Mouse (Mus musculus) liver, postnatal 0 days (tissue): ENCODE measurements at regions not wholly inside any gene's neighbourhood (a gene's known extent, or its start where the extent isn't known, plus 50 kb on each side); places are given as distances from the start of the nearest gene placed in this dataset.
A peak's percentile ranks its signal among the peaks of the same experiment; 100 is the strongest.

Experiments used
- ATAC-seq: fragments of 200-750 bp; cut with Nextera tagmentation; 2 replicates; pipeline ENCODE4 v1.8.0; 2017; ENCODE audit warnings: mild to moderate bottlenecking, moderate library complexity
- DNase-seq: peaks from one replicate; pipeline ENCODE4 v3.0.0-alpha.2; 2016
- H3K27ac ChIP-seq: fragments of 300-500 bp; sonication (generic); 2 replicates; pipeline ENCODE4 v1.5.1; 2014; ENCODE audit warnings: antibody characterized with exemption, moderate library complexity, mild to moderate bottlenecking, low read depth
- H3K27me3 ChIP-seq: fragments of 300-500 bp; sonication (generic); 2 replicates; pipeline ENCODE4 v1.6.1; 2014; ENCODE audit warnings: low read length, control low read depth, mixed read lengths; ENCODE audit not compliant: insufficient read depth
- H3K36me3 ChIP-seq: fragments of 300-500 bp; sonication (generic); replicated peaks from 2 replicates; pipeline ENCODE4 v1.6.1; 2014; ENCODE audit warnings: mild to moderate bottlenecking, control low read depth, low read length, moderate library complexity, mixed read lengths; ENCODE audit not compliant: insufficient read depth
- H3K4me1 ChIP-seq: fragments of 300-500 bp; sonication (generic); 2 replicates; pipeline ENCODE4 v1.6.1; 2014; ENCODE audit warnings: antibody characterized with exemption, mild to moderate bottlenecking, control low read depth; ENCODE audit not compliant: insufficient read depth
- H3K4me2 ChIP-seq: fragments of 300-500 bp; sonication (generic); 2 replicates; pipeline ENCODE4 v1.6.1; 2014; ENCODE audit warnings: low read depth, mild to moderate bottlenecking, low read length, moderate library complexity, mixed read lengths
- H3K4me3 ChIP-seq: fragments of 300-500 bp; sonication (generic); 2 replicates; pipeline ENCODE4 v1.5.1; 2014; ENCODE audit warnings: low read depth, low read length
- H3K9ac ChIP-seq: fragments of 300-500 bp; sonication (generic); replicated peaks from 2 replicates; pipeline ENCODE4 v1.6.1; 2014; ENCODE audit warnings: mild to moderate bottlenecking, moderate library complexity
- H3K9me3 ChIP-seq: fragments of 300-500 bp; sonication (generic); 2 replicates; pipeline ENCODE4 v1.6.1; 2016; ENCODE audit warnings: mild to moderate bottlenecking, control low read depth, low read length, mixed read lengths
- CTCF ChIP-seq: sonication (generic); IDR thresholded peaks from 2 replicates; pipeline ENCODE4 v1.5.1; 2016; ENCODE audit warnings: antibody characterized with exemption, low read depth
- EP300 ChIP-seq: IDR thresholded peaks from 2 replicates; pipeline ENCODE4 v1.6.1; 2016; ENCODE audit warnings: antibody characterized with exemption, low read depth, mild to moderate bottlenecking
- whole genome bisulfite sequencing: fragments of 180-500 bp; shearing (Covaris S2); extraction: QIAGEN DNeasy Blood & Tissue Kit; methylation state at CpG from one replicate; pipeline ENCODE4 v1.1.7; 2014; ENCODE audit not compliant: insufficient replicate concordance; 5-methylcytosine and 5-hydroxymethylcytosine counted together

GRCm38 (mm10) chr2:46993126-46993525, 1820.8 kb upstream of the Acvr2a start:
- DNase-seq: no peak
- H3K27me3 ChIP-seq: no peaks in the 10 kb centered on the region
- WGBS: 63% methylated on average over 3 of the region's 3 CpGs

GRCm38 (mm10) chr2:46992672-46993071, 1821.2 kb upstream of the Acvr2a start:
- no peaks in the 10 kb centered on the region for H3K4me1 ChIP-seq
- TF ChIP-seq CTCF (no peak), EP300 (no peak)
- WGBS: 80% methylated on average over 3 of the region's 3 CpGs

More at GRCm38 (mm10) chr2:46993126-46993525, 1820.8 kb upstream of the Acvr2a start:
- H3K9ac ChIP-seq: no peak overlapping the region
- no peaks in the 10 kb centered on the region for H3K36me3 ChIP-seq
- H3K27ac ChIP-seq: no peak overlapping the region
- no peak overlapping the region for H3K4me3 ChIP-seq
- no peaks in the 10 kb centered on the region for H3K4me1 ChIP-seq
- H3K9me3 ChIP-seq: no peaks in the 10 kb centered on the region
- ATAC-seq: no peak
- no peak overlapping the region for H3K4me2 ChIP-seq
- TF ChIP-seq CTCF (no peak), EP300 (no peak)

GRCm38 (mm10) chr2:46986689-46987088, 1827.2 kb upstream of the Acvr2a start:
- DNase-seq: no peak
- Histone ChIP-seq H3K9ac (no peak overlapping the region), H3K9me3 (no peaks in the 10 kb centered on the region), H3K27ac (no peak overlapping the region), H3K4me2 (no peak overlapping the region), H3K27me3 (no peaks in the 10 kb centered on the region), H3K4me3 (no peak overlapping the region), H3K36me3 (no peaks in the 10 kb centered on the region), H3K4me1 (no peaks in the 10 kb centered on the region)
- TF ChIP-seq CTCF: no peak
- peak; percentile 9; the same call in 1 of the 2 replicates for TF ChIP-seq EP300
- whole genome bisulfite sequencing: 76% methylated on average over 2 of the region's 2 CpGs
- no peak for ATAC-seq

More at GRCm38 (mm10) chr2:46992672-46993071, 1821.2 kb upstream of the Acvr2a start:
- H3K27me3 ChIP-seq: no peaks in the 10 kb centered on the region
- ATAC-seq (no peak), DNase-seq (no peak)
- no peaks in the 10 kb centered on the region for H3K9me3 ChIP-seq
- no peaks in the 10 kb centered on the region for H3K36me3 ChIP-seq
- H3K4me2 ChIP-seq: no peak overlapping the region
- H3K4me3 ChIP-seq: no peak overlapping the region
- H3K9ac ChIP-seq: no peak overlapping the region
- no peak overlapping the region for H3K27ac ChIP-seq

- Histone ChIP-seq H3K4me2 (no peak overlapping the region), H3K36me3 (no peaks in the 10 kb centered on the region), H3K9me3 (no peaks in the 10 kb centered on the region), H3K4me1 (no peaks in the 10 kb centered on the region), H3K4me3 (no peak overlapping the region), H3K27me3 (no peaks in the 10 kb centered on the region), H3K9ac (no peak overlapping the region), H3K27ac (no peak overlapping the region)
- DNase-seq (no peak), ATAC-seq (no peak)
- 83% methylated on average over 4 of the region's 4 CpGs for WGBS
- TF ChIP-seq CTCF: no peak
- TF ChIP-seq EP300: no peak
These were observed 1827.8 kb upstream of the Acvr2a start for GRCm38 (mm10) chr2:46985915-46986672.

GRCm38 (mm10) chr2:46940628-46941530, 1823.7 kb upstream of the Zeb2 start:
- WGBS: 65% methylated on average over 7 of the region's 7 CpGs
- TF ChIP-seq EP300: no peak
- TF ChIP-seq CTCF: no peak
- H3K4me2 ChIP-seq: no peak overlapping the region
- no peak overlapping the region for H3K27ac ChIP-seq
- no peak overlapping the region for H3K4me3 ChIP-seq
- no peaks in the 10 kb centered on the region for H3K4me1 ChIP-seq
- DNase-seq: no peak
- H3K9ac ChIP-seq: no peak overlapping the region
- H3K9me3 ChIP-seq: no peaks in the 10 kb centered on the region
- H3K36me3 ChIP-seq: no peaks in the 10 kb centered on the region
- no peaks in the 10 kb centered on the region for H3K27me3 ChIP-seq
- no peak for ATAC-seq

- ATAC-seq (no peak), DNase-seq (no peak)
- no peak overlapping the region for H3K9ac ChIP-seq
- H3K27me3 ChIP-seq: no peaks in the 10 kb centered on the region
- 57% methylated on average over 1 of the region's 1 CpGs for WGBS
- H3K27ac ChIP-seq: no peak overlapping the region
- TF ChIP-seq CTCF: no peak
- no peak for TF ChIP-seq EP300
- no peaks in the 10 kb centered on the region for H3K9me3 ChIP-seq
- no peak overlapping the region for H3K4me2 ChIP-seq
- no peaks in the 10 kb centered on the region for H3K4me1 ChIP-seq
- H3K4me3 ChIP-seq: no peak overlapping the region
- H3K36me3 ChIP-seq: no peaks in the 10 kb centered on the region
These were observed 1815.6 kb upstream of the Zeb2 start for GRCm38 (mm10) chr2:46932831-46933230.
